Mouse (Mus musculus): ENCODE measurements at regions not wholly inside any gene's neighbourhood (a gene's known extent, or its start where the extent isn't known, plus 50 kb on each side); places are given as distances from the start of the nearest gene placed in this dataset.

DNA sequence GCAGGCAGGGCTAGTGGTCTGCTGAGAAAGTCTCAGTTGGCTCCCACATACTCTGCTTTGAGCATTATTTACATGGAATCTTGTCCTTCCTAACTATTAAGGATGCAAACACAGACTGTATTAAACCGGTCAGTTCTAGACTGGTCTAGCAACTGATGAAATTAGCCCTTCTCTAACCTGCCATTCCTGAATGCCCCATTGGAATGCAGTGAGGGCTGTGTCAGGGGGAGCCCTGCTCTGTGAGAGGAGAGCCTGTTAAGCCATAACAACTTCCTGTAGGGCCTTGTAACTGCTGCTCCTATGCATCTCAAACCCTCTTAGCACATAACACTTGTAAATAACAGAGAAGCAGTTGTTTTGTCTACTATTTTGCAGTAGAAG is 114.7 kb upstream of the Peli2 start:
- TF ChIP-seq CTCF (IDR thresholded peaks at IDR 0.05; ENCODE audit: insufficient read depth, low read length) (no peak), POLR2A (IDR thresholded peaks at IDR 0.05; ENCODE audit: borderline replicate concordance, extremely low read depth, low read depth, low read length) (no peak)

Data from lung, adult 2 months (tissue).